Mouse (Mus musculus): Measurements from ENCODE around the gene Esyt1.

Gene Esyt1

DNA sequence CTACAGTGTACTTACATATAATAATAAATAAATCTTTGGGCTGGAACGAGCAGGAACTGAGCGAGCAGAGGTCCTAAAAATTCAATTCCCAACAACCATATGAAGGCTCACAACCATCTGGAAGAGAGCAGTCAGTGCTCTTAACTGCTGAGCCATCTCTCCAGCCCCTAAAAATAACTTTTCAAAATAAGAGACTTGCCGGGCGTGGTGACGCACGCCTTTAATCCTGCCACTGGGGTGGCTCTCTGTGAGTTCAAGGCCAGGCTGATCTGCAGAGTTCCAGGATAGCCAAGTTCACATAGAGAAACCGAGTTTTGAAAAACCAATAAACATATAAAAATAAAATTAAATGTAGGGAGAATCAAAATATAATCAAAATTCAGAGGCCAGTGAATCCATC lies 39.3 kb downstream of the Esyt1 start:
- DNase-seq, result no peak

DNA sequence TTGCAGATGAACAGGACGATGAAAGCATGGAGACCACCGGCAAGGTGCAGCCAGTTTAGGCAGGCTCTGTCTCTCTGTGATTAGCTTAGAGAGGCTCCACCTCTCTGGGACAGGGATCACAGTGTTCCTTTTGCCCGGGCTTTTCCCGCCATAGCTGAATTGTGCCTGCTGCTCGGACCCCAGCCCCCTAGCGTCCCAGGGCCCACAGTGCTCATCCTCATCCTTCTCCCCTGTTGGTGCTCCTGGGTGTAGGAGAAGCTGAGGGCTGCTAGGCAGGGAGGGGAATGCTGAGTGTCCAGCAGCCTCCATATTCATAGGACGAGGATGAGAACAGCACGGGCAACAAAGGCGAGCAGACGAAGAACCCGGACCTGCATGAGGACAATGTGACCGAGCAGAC lies 51.3 kb downstream of the Esyt1 start:
- DNase-seq, result no peak

GRCm38 (mm10) chr10:128460270-128460630 lies 65.4 kb downstream of the Esyt1 start:
- DNase-seq, result no peak
